Mouse (Mus musculus) bone marrow, adult 2 months (tissue): ENCODE results near the gene Tyk2. TPM values are rescaled to one million over a fixed set of nuclear protein-coding genes. Genes with fewer than 3 reads are reported as not detected.

Source experiments
- H3K27ac ChIP-seq: fragments of 200-500 bp; 2 replicates; pipeline ENCODE4 v1.5.1; 2012; ENCODE audit warnings: low read depth, mild to moderate bottlenecking, control low read depth, inconsistent platforms, low read length; ENCODE audit not compliant: control insufficient read depth, poor library complexity, insufficient read depth
- H3K4me1 ChIP-seq: fragments of 200-500 bp; 2 replicates; pipeline ENCODE4 v1.6.1; 2011; ENCODE audit warnings: low read length; ENCODE audit not compliant: control insufficient read depth, insufficient read depth
- H3K4me3 ChIP-seq: fragments of 200-500 bp; replicated peaks from 2 replicates; pipeline ENCODE3; 2011; ENCODE audit warnings: mild to moderate bottlenecking, low read depth, low read length, control low read depth; ENCODE audit not compliant: control insufficient read depth
- CTCF ChIP-seq: fragments of 200-500 bp; IDR thresholded peaks from 2 replicates; pipeline ENCODE4 v1.5.1; 2011; ENCODE audit warnings: low read length, control low read depth; ENCODE audit not compliant: control insufficient read depth, insufficient read depth
- POLR2A ChIP-seq: fragments of 200-500 bp; IDR thresholded peaks from 2 replicates; pipeline ENCODE4 v1.6.1; 2011; ENCODE audit warnings: low read depth, mild to moderate bottlenecking, control low read depth, low read length, borderline replicate concordance; ENCODE audit not compliant: control insufficient read depth
- WGBS: fragments of 180-500 bp; shearing (Covaris S2); methylation state at CpG from one replicate; pipeline ENCODE4 v1.1.7; 2018; 5-methylcytosine and 5-hydroxymethylcytosine counted together
- polyA plus RNA-seq: library from polyadenylated mRNA; stranded (reverse); fragments of >200 nt; gene quantifications from 2 replicates; pipeline ENCODE4 v1.2.4, GENCODE M21; 2011; ENCODE audit warnings: low replicate concordance; ENCODE audit not compliant: missing spikeins, insufficient read depth, insufficient read length

The Tyk2 gene
- polyA plus RNA-seq, 1 experiment, result 27.9 TPM

GRCm38 (mm10) chr9:21107607-21108237, 23.3 kb downstream of the Tyk2 start:
- no peak overlapping the region for H3K4me3 ChIP-seq
- 89% methylated on average over 23 of the region's 23 CpGs for WGBS
- TF ChIP-seq CTCF (no peak), POLR2A (no peak)
- H3K27ac ChIP-seq, result no peak overlapping the region
- H3K4me1 ChIP-seq, result peaks cover 2% of the 10 kb centered on the region; the same call in 1 of the 2 replicates

GRCm38 (mm10) chr9:21105760-21106564, 25.1 kb downstream of the Tyk2 start:
- no peak for TF ChIP-seq CTCF
- Histone ChIP-seq H3K27ac (peak overlapping the region; percentile 31), H3K4me1 (peaks cover 2% of the 10 kb centered on the region; the same call in 1 of the 2 replicates), H3K4me3 (no peak overlapping the region)
- 60% methylated on average over 5 of the region's 5 CpGs for WGBS

GRCm38 (mm10) chr9:21104814-21105213, 26.2 kb downstream of the Tyk2 start:
- Histone ChIP-seq H3K4me1 (peaks cover 2% of the 10 kb centered on the region; the same call in 1 of the 2 replicates), H3K4me3 (no peak overlapping the region), H3K27ac (no peak overlapping the region)
- TF ChIP-seq CTCF, result no peak
- no peak for TF ChIP-seq POLR2A
- WGBS, result 90% methylated on average over 6 of the region's 6 CpGs

- H3K4me1 ChIP-seq, result peaks cover 2% of the 10 kb centered on the region; the same call in 1 of the 2 replicates
- WGBS, result 91% methylated on average over 2 of the region's 2 CpGs
These were observed 29.0 kb downstream of the Tyk2 start for GRCm38 (mm10) chr9:21102076-21102475.

GRCm38 (mm10) chr9:21100447-21101161, 30.4 kb downstream of the Tyk2 start:
- 7% methylated on average over 15 of the region's 15 CpGs for WGBS
- H3K4me3 ChIP-seq, result no peak overlapping the region
- peaks cover 2% of the 10 kb centered on the region; the same call in 1 of the 2 replicates for H3K4me1 ChIP-seq
- no peak overlapping the region for H3K27ac ChIP-seq
- TF ChIP-seq CTCF (no peak), POLR2A (no peak)

More at GRCm38 (mm10) chr9:21102076-21102475, 29.0 kb downstream of the Tyk2 start:
- Histone ChIP-seq H3K4me3 (no peak overlapping the region), H3K27ac (no peak overlapping the region)
- no peak for TF ChIP-seq POLR2A
- no peak for TF ChIP-seq CTCF

GRCm38 (mm10) chr9:21097793-21098192, 33.2 kb downstream of the Tyk2 start:
- TF ChIP-seq POLR2A (no peak), CTCF (no peak)
- 59% methylated on average over 8 of the region's 8 CpGs for WGBS
- no peaks in the 10 kb centered on the region; the same call in 1 of the 2 replicates for H3K4me1 ChIP-seq
- no peak overlapping the region for H3K4me3 ChIP-seq
- H3K27ac ChIP-seq, result no peak overlapping the region

GRCm38 (mm10) chr9:21095958-21096357, 35.1 kb downstream of the Tyk2 start:
- Histone ChIP-seq H3K4me1 (no peaks in the 10 kb centered on the region; the same call in 1 of the 2 replicates), H3K4me3 (no peak overlapping the region), H3K27ac (no peak overlapping the region)
- 96% methylated on average over 4 of the region's 4 CpGs for WGBS
- TF ChIP-seq CTCF (no peak), POLR2A (no peak)

GRCm38 (mm10) chr9:21093423-21093822, 37.6 kb downstream of the Tyk2 start:
- Histone ChIP-seq H3K4me3 (no peak overlapping the region), H3K4me1 (peaks cover 2% of the 10 kb centered on the region; the same call in 1 of the 2 replicates), H3K27ac (no peak overlapping the region)
- TF ChIP-seq CTCF (no peak), POLR2A (no peak)
- WGBS, result 89% methylated on average over 9 of the region's 9 CpGs
